Mouse (Mus musculus) midbrain, embryonic 11.5 days (tissue): ENCODE results near the gene Hist1h4a. TPM values are rescaled to one million over a fixed set of nuclear protein-coding genes. Genes with fewer than 3 reads are reported as not detected.

Source experiments
- ATAC-seq: fragments of 200-750 bp; cut with Nextera tagmentation; 2 replicates; pipeline ENCODE4 v1.8.0; 2017; ENCODE audit warnings: moderate TSS enrichment, moderate library complexity; ENCODE audit not compliant: low FRiP score
- DNase-seq: peaks from one replicate; pipeline ENCODE4 v3.0.0; 2015; ENCODE audit warnings: low spot score; ENCODE audit errors: missing footprints
- H3K27ac ChIP-seq: fragments of 300-500 bp; sonication (generic); 2 replicates; pipeline ENCODE4 v1.5.1; 2014; ENCODE audit warnings: low read depth, low read length
- H3K27me3 ChIP-seq: fragments of 300-500 bp; sonication (generic); 2 replicates; pipeline ENCODE4 v1.6.1; 2014; ENCODE audit warnings: mild to moderate bottlenecking, low read length, moderate library complexity, mixed read lengths; ENCODE audit not compliant: control insufficient read depth, insufficient read depth
- H3K36me3 ChIP-seq: fragments of 300-500 bp; sonication (generic); 2 replicates; pipeline ENCODE4 v1.6.1; 2014; ENCODE audit warnings: mild to moderate bottlenecking, low read length, moderate library complexity, mixed read lengths; ENCODE audit not compliant: control insufficient read depth, insufficient read depth
- H3K4me1 ChIP-seq: fragments of 300-500 bp; sonication (generic); 2 replicates; pipeline ENCODE4 v1.6.1; 2014; ENCODE audit warnings: low read length; ENCODE audit not compliant: control insufficient read depth, insufficient read depth
- H3K4me2 ChIP-seq: fragments of 300-500 bp; sonication (generic); 2 replicates; pipeline ENCODE4 v1.6.1; 2014; ENCODE audit warnings: mild to moderate bottlenecking, moderate library complexity
- H3K4me3 ChIP-seq: fragments of 300-500 bp; sonication (generic); 2 replicates; pipeline ENCODE4 v1.5.1; 2014; ENCODE audit warnings: low read depth, low read length
- H3K9ac ChIP-seq: fragments of 300-500 bp; sonication (generic); 2 replicates; pipeline ENCODE4 v1.6.1; 2014; ENCODE audit warnings: low read length
- H3K9me3 ChIP-seq: fragments of 300-500 bp; sonication (generic); 2 replicates; pipeline ENCODE4 v1.6.1; 2016; ENCODE audit warnings: low read length; ENCODE audit not compliant: control insufficient read depth
- WGBS: fragments of 180-500 bp; shearing (Covaris S2); extraction: QIAGEN DNeasy Blood & Tissue Kit; methylation state at CpG from one replicate; pipeline ENCODE4 v1.1.7; 2014; 5-methylcytosine and 5-hydroxymethylcytosine counted together
- polyA plus RNA-seq: library from polyadenylated mRNA; unstranded; fragments of >200 nt; fragmentation: Nextera tagmentation; extraction: Ambion mirVana; gene quantifications from 2 replicates; pipeline ENCODE4 v1.2.1, GENCODE M21; 2014

Gene Hist1h4a
- polyA plus RNA-seq, 1 experiment from 2014 or later, result 0.49 TPM

DNA sequence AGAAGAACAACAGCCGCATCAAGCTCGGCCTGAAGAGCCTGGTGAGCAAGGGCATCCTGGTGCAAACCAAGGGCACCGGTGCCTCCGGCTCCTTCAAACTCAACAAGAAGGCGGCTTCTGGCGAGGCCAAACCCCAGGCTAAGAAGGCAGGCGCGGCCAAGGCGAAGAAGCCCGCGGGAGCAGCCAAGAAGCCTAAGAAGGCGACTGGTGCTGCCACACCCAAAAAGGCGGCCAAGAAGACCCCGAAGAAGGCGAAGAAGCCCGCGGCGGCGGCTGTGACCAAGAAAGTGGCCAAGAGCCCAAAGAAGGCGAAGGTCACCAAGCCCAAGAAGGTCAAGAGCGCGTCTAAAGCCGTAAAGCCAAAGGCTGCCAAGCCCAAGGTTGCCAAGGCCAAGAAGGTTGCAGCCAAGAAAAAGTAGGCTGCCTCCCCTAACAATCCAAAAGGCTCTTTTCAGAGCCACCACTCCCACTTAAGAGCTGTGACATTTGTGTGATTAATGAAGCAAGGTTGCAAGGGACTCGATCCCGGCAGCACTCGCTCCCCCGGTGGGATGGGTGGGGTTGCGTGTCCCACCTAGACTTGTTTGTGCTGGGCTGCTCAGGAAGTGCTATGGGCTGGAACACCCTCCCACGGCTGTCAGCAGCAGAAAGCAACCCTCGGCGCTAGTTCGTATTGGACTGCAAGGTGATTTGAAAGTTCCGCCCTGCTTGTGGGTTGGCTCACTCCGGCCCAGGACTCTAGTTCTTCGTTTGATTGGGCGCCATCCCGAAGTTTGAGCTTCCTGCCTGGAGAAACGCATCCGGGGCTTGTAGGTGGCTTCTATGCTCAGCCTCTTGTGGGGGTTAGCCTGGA, 21.7 kb downstream of the Hist1h4a start:
- DNase-seq (peak; percentile 98), ATAC-seq (peak; percentile 85)
- no peaks in the 10 kb centered on the region for H3K9me3 ChIP-seq
- under 1% methylated on average over 39 of the region's 39 CpGs for WGBS
- no peaks in the 10 kb centered on the region for H3K27me3 ChIP-seq
- peak overlapping the region; percentile 98 for H3K27ac ChIP-seq
- H3K36me3 ChIP-seq, result no peaks in the 10 kb centered on the region
- peaks cover 13% of the 10 kb centered on the region for H3K4me1 ChIP-seq
- H3K9ac ChIP-seq, result peak overlapping the region; percentile 81
- peak overlapping the region; percentile 93 for H3K4me2 ChIP-seq
- peak overlapping the region; percentile 52 for H3K4me3 ChIP-seq

DNA sequence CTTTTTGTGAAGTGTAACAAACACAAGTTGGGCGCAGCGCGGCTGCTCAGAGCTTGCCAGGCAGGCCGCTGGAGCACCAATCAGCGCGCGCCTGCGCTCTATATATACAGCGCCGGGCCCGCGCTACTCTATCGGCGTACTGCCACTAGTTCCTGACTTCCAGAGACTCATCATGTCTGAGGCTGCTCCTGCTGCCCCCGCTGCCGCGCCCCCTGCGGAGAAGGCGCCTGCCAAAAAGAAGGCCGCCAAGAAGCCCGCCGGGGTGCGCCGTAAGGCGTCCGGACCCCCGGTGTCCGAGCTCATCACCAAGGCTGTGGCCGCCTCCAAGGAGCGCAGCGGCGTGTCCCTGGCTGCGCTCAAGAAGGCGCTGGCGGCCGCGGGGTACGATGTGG, 22.4 kb downstream of the Hist1h4a start, which contains the start of gene Hist1h1c:
Gene Hist1h1c (plus strand): TSS at position 132 of the 392 bp plus-strand sequence.
- H3K9me3 ChIP-seq, result no peaks in the 10 kb centered on the region
- DNase-seq, result peak; percentile 99
- H3K27me3 ChIP-seq, result no peaks in the 10 kb centered on the region
- peak within 1 kb of the TSS; percentile 93 for H3K4me2 ChIP-seq
- ATAC-seq, result peak; percentile 96
- H3K27ac ChIP-seq, result peak within 1 kb of the TSS; percentile 98
- H3K4me3 ChIP-seq, result peak within 1 kb of the TSS; percentile 52
- peaks cover 13% of the 10 kb centered on the region for H3K4me1 ChIP-seq
- no peaks in the 10 kb centered on the region for H3K36me3 ChIP-seq
- H3K9ac ChIP-seq, result peak within 1 kb of the TSS; percentile 81
- WGBS, result 0% methylated on average over 32 of the region's 38 CpGs

GRCm38 (mm10) chr13:23738041-23738440, 23.0 kb downstream of the Hist1h4a start:
- Histone ChIP-seq H3K27ac (peak overlapping the region; percentile 98; the same call in 1 of the 2 replicates), H3K4me2 (peak overlapping the region; percentile 93), H3K4me3 (peak overlapping the region; percentile 52; the same call in 1 of the 2 replicates), H3K36me3 (no peaks in the 10 kb centered on the region), H3K27me3 (no peaks in the 10 kb centered on the region), H3K9ac (peak overlapping the region; percentile 81), H3K4me1 (peaks cover 13% of the 10 kb centered on the region), H3K9me3 (no peaks in the 10 kb centered on the region)
- DNase-seq (no peak), ATAC-seq (no peak)
- WGBS, result 22% methylated on average over 4 of the region's 4 CpGs

GRCm38 (mm10) chr13:23737091-23737490, 23.9 kb downstream of the Hist1h4a start:
- Histone ChIP-seq H3K36me3 (no peaks in the 10 kb centered on the region), H3K4me3 (no peak overlapping the region), H3K27me3 (no peaks in the 10 kb centered on the region), H3K4me1 (peaks cover 13% of the 10 kb centered on the region), H3K4me2 (no peak overlapping the region), H3K9ac (no peak overlapping the region), H3K9me3 (no peaks in the 10 kb centered on the region), H3K27ac (no peak overlapping the region)
- DNase-seq (no peak), ATAC-seq (no peak)
- 66% methylated on average over 5 of the region's 5 CpGs for WGBS

DNA sequence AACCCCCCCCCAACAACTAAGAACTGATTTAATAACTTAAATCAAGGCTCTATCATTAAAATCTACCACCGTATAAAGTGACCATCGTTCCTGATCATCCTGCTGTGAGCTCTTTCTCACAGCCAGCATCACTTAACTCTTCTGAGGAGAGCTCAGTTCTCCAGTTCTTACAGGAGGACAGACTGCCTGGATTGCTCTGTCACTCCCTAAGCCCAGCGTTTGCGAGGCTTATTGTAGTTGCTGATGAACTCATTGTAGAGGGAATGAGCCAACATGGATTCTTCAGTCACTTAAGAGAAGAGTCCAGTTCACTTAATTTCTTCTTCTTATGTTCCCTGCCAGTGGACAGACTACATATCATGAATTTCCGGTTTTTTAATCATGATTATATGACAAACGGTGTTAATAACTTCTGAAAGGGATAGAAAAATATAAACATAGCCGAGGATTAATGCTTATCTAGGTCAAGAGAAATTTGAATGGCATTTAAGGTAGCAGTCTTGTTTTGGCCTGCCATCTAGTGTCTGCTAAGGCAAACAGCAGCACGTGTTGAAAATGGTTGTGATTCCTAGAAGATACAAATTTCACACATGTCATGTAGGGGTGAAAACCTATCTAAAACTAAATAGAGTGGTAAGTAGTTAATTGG, 28.8 kb downstream of the Hist1h4a start:
- ATAC-seq (no peak), DNase-seq (peak; percentile 84)
- H3K4me2 ChIP-seq, result no peak overlapping the region
- H3K4me1 ChIP-seq, result no peaks in the 10 kb centered on the region
- H3K36me3 ChIP-seq, result no peaks in the 10 kb centered on the region
- no peak overlapping the region for H3K9ac ChIP-seq
- no peak overlapping the region for H3K4me3 ChIP-seq
- H3K27ac ChIP-seq, result no peak overlapping the region
- H3K9me3 ChIP-seq, result no peaks in the 10 kb centered on the region
- 29% methylated on average over 8 of the region's 8 CpGs for WGBS
- H3K27me3 ChIP-seq, result no peaks in the 10 kb centered on the region

GRCm38 (mm10) chr13:23730479-23730878, 30.6 kb downstream of the Hist1h4a start:
- Histone ChIP-seq H3K4me3 (no peak overlapping the region), H3K36me3 (no peaks in the 10 kb centered on the region), H3K27me3 (no peaks in the 10 kb centered on the region), H3K9ac (no peak overlapping the region), H3K4me2 (no peak overlapping the region), H3K27ac (no peak overlapping the region), H3K4me1 (no peaks in the 10 kb centered on the region), H3K9me3 (no peaks in the 10 kb centered on the region)
- ATAC-seq (no peak), DNase-seq (no peak)
- WGBS, result 64% methylated on average over 8 of the region's 8 CpGs

DNA sequence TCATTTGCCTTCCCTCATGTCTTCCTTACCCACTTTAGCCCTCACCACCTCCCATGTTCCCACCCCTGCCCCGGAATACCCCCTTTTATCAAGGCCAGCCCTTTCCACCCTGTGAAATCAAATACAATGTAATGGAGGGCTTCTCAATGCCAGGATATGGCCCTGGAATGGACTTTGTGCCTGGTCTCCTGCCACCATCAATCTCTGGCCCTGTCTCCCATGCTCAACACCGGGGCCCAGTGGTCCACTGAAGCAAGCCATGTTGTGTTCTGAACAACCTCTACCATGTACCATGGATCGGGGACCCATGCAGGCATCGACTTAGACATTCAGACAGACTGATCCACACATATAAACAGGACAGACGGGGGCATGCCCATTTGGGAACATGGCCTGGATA, 31.3 kb downstream of the Hist1h4a start:
- no peaks in the 10 kb centered on the region for H3K36me3 ChIP-seq
- no peaks in the 10 kb centered on the region for H3K9me3 ChIP-seq
- H3K27ac ChIP-seq, result no peak overlapping the region
- no peak overlapping the region for H3K4me3 ChIP-seq
- no peak overlapping the region for H3K9ac ChIP-seq
- 89% methylated on average over 5 of the region's 5 CpGs for WGBS
- DNase-seq (no peak), ATAC-seq (no peak)
- no peak overlapping the region for H3K4me2 ChIP-seq
- H3K27me3 ChIP-seq, result no peaks in the 10 kb centered on the region
- H3K4me1 ChIP-seq, result no peaks in the 10 kb centered on the region

GRCm38 (mm10) chr13:23729192-23729525, 31.9 kb downstream of the Hist1h4a start:
- ATAC-seq, result no peak
- no peaks in the 10 kb centered on the region for H3K4me1 ChIP-seq
- no peak overlapping the region for H3K4me2 ChIP-seq
- WGBS, result 91% methylated on average over 9 of the region's 9 CpGs
- H3K9me3 ChIP-seq, result no peaks in the 10 kb centered on the region
- no peaks in the 10 kb centered on the region for H3K36me3 ChIP-seq
- no peak overlapping the region for H3K27ac ChIP-seq
- no peak overlapping the region for H3K9ac ChIP-seq
- H3K4me3 ChIP-seq, result no peak overlapping the region
- DNase-seq, result no peak
- H3K27me3 ChIP-seq, result no peaks in the 10 kb centered on the region

- H3K36me3 ChIP-seq, result no peaks in the 10 kb centered on the region
- no peaks in the 10 kb centered on the region for H3K9me3 ChIP-seq
- no peak overlapping the region for H3K4me3 ChIP-seq
- ATAC-seq, result no peak
- 88% methylated on average over 18 of the region's 18 CpGs for WGBS
- no peak overlapping the region for H3K4me2 ChIP-seq
- no peaks in the 10 kb centered on the region for H3K27me3 ChIP-seq
- no peak for DNase-seq
- H3K4me1 ChIP-seq, result no peaks in the 10 kb centered on the region
- no peak overlapping the region for H3K27ac ChIP-seq
- no peak overlapping the region for H3K9ac ChIP-seq
Measured at GRCm38 (mm10) chr13:23728472-23729191, 32.4 kb downstream of the Hist1h4a start.
